Mouse (Mus musculus) spleen, postnatal 36 days (tissue): Measurements from ENCODE around the gene Lsp1.

Experiments used
- DNase-seq, 2 experiments: peaks; one replicate each; pipeline ENCODE4 v3.0.0; 2022; ENCODE audit warnings: low spot score in 2 of 2, mixed read lengths in 1 of 2

Gene Lsp1

DNA sequence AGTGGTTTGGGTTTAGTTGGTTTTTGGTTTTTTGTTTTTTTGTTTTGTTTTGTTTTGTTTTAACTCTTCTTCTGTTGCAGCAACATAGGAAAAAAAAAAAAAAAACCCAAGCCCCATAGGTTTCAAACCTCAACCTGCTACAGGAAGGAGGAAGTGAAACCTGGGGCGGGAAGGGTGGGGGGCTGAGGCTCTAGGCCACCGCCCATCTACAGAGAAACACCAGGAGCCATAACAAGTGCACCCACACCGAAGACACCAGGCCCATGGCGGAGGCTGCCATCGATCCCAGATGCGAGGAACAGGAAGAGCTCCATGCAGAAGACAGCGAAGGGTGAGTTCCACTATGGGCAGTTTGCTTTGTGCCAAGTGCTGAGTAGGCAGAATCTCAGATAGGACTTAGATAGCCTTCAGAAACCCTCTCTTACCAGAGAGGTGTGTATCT lies at the start of gene Lsp1:
Lsp1 (plus strand) TSS at position 174 of the 442 bp plus-strand sequence.
- DNase-seq = peak; percentile 66 to 69

DNA sequence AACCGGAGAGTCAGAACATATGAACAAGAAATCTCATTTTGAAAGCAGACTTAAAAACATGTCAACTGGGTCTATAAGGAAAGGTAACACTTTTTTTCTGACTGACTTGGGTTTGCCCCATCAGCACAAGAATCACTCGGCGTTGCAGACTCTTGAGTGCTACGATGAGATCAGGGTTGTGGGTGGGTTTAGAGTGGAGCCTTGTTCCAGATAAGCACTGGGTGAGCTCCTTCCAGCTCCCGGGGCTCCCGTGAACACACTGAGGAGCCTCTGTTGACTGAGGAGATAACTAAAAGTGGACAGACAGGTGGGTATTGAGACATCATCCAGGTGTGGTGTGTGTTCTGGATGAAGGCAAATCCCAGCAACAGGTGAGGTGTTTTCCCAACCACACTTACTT lies 47.3 kb upstream of the Lsp1 start:
- no peak for DNase-seq

- no peak for DNase-seq
These were observed 45.3 kb upstream of the Lsp1 start for GRCm38 (mm10) chr7:142415314-142415713.

DNA sequence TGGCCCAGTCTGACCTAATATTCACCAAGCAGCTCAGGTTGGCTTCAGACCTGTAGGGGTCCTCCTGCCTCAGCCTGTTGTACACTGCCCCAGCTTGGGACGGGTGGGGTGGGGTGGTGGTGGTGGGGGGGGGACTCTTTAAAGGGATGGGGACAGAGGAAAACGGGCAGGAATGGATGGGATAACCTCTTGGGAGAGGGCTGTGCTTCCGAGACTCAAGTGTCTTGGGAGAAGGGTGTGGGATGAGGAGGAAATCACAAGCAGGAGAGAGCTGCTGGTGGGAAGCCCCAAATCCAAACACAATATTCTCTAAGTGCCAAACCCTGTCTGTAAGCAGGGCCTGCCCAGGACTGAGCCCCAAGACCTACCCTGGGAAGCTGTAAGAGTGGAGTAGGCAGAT lies 44.4 kb upstream of the Lsp1 start:
- DNase-seq = no peak

DNA sequence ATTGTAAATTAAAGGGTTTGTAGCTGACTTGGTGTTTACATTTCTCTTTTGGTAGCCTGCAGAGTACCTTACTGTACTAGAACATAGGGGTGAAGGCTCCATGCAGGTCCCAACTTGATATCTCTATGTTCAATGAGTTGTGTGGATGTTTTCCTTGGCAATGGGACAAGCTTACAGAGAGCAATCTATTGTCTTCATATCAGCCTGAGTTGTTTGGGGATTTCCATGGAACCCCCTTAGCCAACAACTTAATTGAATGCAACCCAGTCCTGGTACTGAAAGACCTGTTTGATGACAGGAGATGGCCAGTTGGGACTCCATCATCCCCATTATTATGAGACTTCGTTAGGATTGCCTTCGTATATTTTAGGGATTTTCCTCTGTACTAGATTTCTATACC lies 42.6 kb upstream of the Lsp1 start:
- DNase-seq = no peak

DNA sequence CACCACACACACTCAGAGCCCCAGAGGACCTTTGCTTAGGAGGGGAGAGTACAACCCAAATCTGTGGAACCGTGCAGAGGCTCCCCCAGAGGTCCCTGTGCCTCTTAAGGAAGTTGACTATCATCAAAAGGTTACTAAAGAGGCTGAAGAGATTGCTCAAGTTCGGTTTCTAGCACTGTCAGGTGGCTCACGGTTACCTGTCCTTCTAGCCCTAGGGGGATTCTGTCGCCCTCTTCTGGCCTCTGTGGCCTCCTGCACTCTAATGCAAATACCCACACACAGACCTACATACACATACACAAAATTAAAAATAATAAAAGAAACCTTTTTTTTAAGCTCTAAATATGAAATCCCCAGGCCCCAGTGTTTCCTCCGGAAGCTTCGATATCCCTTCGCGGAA lies 41.9 kb upstream of the Lsp1 start:
- no peak for DNase-seq

DNA sequence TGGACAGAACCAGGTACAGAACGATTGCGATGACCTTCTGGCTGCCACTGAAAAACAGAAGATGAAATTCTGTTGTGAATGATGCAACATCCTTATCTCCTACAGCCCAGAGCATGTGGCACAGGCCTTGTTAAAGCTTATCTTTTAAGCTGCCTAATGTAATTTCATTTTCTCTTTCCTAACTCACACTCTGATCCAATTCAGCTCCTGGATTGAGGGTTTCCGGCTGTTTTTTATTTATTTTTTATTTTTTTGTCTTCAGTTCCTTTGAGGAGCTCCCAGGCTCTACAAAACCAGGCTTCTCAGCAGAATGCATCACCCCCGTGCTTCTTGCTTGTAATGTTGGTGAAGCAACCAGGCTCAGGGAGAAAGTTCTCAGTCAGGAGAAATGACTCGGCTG lies 40.7 kb upstream of the Lsp1 start:
- no peak for DNase-seq

DNA sequence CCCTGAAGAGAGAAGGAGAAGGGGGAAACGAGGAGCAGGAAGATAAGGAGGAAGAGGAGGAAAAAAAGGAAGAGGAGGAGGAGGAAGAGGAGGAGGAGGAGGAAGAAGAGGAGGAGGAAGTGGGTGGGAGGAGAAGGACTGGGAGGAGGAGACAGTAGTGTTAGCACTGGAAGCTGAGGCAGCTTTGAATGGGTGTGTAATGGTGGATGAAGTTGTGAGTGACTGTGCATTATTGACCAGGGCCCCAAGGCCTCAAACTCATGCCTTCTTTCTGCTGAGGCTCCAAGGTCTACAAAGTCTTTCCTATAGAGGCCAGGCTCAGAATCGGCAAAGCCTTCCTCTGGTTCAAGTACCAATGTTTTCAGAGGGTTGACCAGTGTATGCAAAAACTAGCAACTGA lies 38.8 kb upstream of the Lsp1 start:
- no peak for DNase-seq

DNA sequence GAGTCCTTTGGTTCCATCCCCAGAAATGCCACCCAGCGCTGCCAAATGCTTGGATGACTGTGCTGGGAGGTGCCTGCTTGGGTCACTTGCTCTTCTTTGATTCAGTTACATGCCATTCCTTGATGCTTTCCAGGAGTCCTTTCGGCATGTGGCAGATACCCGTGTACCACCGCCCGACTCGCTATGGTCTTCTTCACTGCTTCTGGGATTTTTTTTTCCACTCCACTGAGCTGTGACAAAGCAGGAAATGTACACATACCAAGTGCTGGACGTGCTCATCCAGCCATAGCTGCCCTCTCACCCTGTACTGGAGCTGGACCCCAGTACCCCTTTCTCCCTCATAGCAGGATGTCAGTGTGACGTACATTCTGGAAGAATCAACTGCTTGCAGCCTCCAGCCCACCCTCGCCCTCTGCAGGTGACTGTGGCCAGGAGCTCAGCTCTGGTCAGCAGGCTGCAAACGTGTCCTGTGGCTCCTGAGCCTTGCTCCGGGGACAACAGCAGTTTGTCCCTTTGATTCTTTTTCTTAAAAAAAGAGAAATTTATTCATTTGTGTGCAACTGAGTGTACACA lies 34.9 kb upstream of the Lsp1 start:
- DNase-seq = no peak

GRCm38 (mm10) chr7:142428213-142428612 lies 32.4 kb upstream of the Lsp1 start:
- no peak for DNase-seq

DNA sequence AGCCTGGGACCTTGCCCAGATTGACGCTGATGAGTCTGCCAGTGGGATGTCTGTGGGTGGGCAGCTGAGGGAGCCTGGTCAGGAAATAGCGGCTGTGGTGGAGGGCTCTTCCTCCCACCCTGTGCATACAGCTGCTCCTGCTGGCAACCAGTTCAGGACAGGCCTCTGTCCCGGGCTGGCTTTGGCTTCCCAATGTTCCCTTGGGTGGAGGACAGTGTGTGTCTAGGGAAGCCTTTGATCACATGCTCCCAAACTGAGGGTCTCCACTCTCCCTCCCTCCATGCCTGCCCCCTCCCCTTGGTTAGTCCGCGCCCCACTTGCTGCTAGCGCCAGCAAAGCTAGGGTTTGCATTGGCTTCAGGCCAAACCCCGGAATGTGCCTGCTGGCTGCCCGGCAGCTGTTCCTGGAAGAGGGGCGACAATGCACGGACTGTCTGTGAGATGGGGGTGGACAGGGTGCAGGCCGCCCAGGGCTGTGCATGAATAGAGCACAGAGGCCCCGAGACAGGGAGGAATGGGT lies 30.4 kb upstream of the Lsp1 start:
- no peak for DNase-seq

DNA sequence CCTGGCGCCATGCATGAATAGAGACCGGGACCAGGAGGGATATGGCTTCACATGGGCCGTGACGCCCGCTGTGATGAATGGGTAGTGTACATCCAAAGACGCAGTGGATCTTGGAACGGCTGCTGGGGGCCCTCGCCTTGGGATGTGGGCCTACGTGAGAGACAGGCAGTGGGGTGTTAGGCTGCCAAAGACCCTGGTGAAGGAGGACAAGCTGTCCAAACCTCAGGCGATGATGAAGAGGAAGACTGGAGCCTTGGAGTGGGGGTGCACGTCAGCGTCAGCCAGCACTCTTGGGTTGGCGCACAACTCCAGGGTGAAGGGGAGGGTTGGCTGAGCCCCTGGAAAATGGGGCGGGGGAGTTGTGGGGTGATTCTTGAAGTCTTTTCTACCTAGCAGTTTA lies 29.5 kb upstream of the Lsp1 start:
- no peak for DNase-seq

GRCm38 (mm10) chr7:142433623-142434022 lies 27.0 kb upstream of the Lsp1 start:
- no peak for DNase-seq

GRCm38 (mm10) chr7:142434137-142434865 lies 26.3 kb upstream of the Lsp1 start, which contains the start of gene Syt8:
Gene Syt8, plus strand, starts transcription at chr7:142434850.
- no peak for DNase-seq

GRCm38 (mm10) chr7:142435524-142435923 lies 25.1 kb upstream of the Lsp1 start:
- DNase-seq = peak; percentile 48 to 53

GRCm38 (mm10) chr7:142437324-142437723 lies 23.3 kb upstream of the Lsp1 start:
- DNase-seq = no peak

DNA sequence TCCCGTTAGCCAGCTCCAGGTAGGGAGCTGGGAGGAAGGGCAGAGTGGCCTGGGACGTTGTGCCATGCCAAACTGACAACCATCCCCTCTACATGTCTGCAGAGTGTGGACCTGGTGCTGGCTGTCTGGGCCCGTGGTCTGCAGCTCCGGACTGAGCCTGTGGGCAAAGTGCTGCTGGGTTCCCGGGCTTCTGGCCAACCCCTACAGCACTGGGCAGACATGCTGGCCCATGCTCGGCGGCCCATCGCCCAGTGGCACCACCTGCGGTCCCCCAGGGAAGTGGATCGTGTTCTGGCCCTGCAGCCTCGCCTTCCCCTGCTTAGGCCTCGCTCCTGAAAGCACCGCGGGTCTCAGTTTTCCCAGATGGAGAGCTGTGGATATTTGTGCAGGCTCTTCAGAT lies 20.6 kb upstream of the Lsp1 start:
- no peak for DNase-seq

- peak; percentile 61 to 69 for DNase-seq
These were observed 19.9 kb upstream of the Lsp1 start for GRCm38 (mm10) chr7:142440657-142441114.

DNA sequence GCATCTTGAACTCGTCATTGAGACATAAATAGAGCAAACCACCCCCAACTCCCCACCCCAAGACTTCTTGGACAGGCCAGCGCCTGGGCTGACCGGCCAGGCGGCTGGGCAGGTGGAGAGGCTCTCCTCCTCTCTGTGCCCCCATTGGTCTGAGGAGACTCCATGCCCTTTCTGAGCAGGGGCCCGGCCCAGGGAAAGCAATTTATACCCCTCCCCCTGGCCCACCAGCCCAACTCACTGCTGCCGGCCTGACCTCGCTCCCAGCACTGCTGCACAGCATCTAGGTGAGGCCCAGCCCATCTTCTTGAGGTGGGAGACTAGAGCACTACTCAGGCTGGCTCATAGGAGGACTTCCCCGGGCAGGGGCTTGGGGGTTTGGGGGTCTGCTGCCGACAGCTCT lies 19.0 kb upstream of the Lsp1 start, which contains the start of gene Tnni2:
Tnni2 (plus strand) TSS at position 224 of the 400 bp plus-strand sequence.
- no peak for DNase-seq

DNA sequence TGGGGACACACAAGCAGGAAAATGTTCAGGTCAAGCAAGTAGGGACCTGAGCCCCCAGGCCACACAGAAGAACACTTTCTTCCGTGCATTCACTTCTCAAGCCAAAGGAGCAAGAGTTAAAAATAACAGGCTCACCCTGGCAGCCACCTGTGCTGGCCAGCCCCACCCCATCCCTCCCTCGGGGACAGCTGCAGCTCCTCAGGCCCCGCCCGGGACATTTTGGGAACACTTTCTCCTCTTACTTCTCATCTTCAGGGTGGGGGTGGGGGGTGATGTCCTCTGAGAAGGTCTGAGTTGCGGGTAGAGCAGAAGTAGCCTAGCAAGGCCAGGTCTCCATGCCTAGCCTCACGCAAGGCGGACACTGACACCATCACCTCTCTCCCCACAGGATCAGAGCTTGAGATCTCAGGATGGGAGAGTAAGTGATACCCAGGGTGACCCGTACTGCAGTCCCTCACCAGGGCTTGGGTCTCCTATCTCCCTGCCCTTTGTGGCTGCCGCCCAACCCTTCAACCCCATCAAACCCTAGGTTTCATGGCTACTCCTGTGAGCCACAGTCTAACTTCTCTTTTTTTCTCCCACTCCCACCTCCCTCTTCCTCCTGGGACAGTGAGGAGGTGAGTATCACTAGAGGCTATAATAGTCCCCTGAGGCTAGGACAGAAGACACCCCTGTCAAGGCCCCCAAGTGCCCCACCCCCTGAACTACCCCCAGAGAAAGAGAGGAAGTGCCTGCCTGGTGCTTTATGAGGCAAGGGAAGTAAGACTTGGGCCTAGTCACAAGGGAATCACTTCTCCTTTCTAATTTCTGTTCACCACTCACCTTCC lies 18.3 kb upstream of the Lsp1 start:
- peak; percentile 75 to 80 for DNase-seq

DNA sequence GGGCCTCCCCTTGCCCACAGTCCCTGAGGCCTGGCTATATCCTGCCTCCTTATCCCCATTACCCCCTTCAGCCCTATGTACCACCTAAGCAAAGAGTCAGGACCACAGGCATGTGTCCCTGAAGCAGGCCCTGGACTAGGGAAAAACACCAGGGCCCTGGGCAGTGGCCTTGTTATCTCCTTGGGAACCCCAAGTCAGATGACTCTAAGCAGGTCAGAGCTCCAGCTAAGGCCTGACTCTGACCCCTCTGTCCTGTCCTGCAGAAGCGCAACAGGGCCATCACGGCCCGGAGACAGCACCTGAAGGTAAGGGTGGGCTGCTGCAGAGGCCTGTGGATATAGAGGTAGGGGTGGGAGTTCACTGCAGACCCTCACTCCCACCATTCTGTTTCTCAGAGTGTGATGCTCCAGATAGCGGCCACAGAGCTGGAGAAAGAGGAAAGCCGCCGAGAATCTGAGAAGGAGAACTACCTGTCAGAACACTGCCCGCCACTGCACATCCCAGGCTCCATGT lies 17.6 kb upstream of the Lsp1 start:
- no peak for DNase-seq

DNA sequence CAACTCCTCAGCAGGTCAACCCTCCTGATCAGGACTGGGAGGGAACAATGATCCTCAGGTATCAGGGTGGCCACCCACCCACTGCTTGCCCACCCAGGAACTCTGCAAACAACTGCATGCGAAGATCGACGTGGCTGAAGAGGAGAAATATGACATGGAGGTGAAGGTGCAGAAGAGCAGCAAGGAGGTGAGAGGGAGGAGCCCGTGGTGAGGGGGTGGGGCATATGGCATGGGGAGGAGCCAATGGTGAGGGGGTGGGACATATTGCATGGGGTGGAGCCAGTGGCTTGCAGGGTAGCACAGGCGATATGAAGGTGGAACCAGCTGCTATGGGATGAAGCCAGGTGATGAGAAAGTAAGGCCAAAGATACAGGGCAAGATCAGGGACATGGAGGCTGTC lies 17.1 kb upstream of the Lsp1 start:
- no peak for DNase-seq
